Mouse (Mus musculus) liver, embryonic 13.5 days (tissue): Measurements from ENCODE around the gene Borcs5. TPM values are rescaled to one million over a fixed set of nuclear protein-coding genes. Genes with fewer than 3 reads are reported as not detected.
"Not testable (repeated sequence)": the region's sequence is repeated elsewhere in the genome, so short reads cannot be mapped to it uniquely, and the experiment has no call there.

Experiments
- ATAC-seq: fragments of 200-750 bp; cut with Nextera tagmentation; 2 replicates; pipeline ENCODE4 v1.8.0; 2017; ENCODE audit warnings: low read depth, mild to moderate bottlenecking, moderate number of reproducible peaks, moderate library complexity
- DNase-seq: peaks from one replicate; pipeline ENCODE4 v3.0.0; 2022
- H3K27ac ChIP-seq: fragments of 300-500 bp; sonication (generic); 2 replicates; pipeline ENCODE4 v1.5.1; 2015; ENCODE audit warnings: moderate library complexity, mild to moderate bottlenecking, inconsistent platforms
- H3K27me3 ChIP-seq: fragments of 300-500 bp; sonication (generic); 2 replicates; pipeline ENCODE4 v1.6.1; 2015; ENCODE audit warnings: mild to moderate bottlenecking, inconsistent platforms
- H3K36me3 ChIP-seq: fragments of 300-500 bp; sonication (generic); 2 replicates; pipeline ENCODE4 v1.6.1; 2015; ENCODE audit warnings: mild to moderate bottlenecking, inconsistent platforms
- H3K4me1 ChIP-seq: fragments of 300-500 bp; sonication (generic); replicated peaks from 2 replicates; pipeline ENCODE4 v1.6.1; 2015; ENCODE audit warnings: inconsistent platforms
- H3K4me2 ChIP-seq: fragments of 300-500 bp; sonication (generic); 2 replicates; pipeline ENCODE4 v1.6.1; 2015; ENCODE audit warnings: inconsistent platforms, mild to moderate bottlenecking, moderate library complexity
- H3K4me3 ChIP-seq: fragments of 300-500 bp; sonication (generic); replicated peaks from 2 replicates; pipeline ENCODE4 v1.5.1; 2015; ENCODE audit warnings: mild to moderate bottlenecking, inconsistent platforms
- H3K9ac ChIP-seq: fragments of 300-500 bp; sonication (generic); 2 replicates; pipeline ENCODE4 v1.6.1; 2015; ENCODE audit warnings: mild to moderate bottlenecking, inconsistent platforms
- H3K9me3 ChIP-seq: fragments of 300-500 bp; sonication (generic); replicated peaks from 2 replicates; pipeline ENCODE4 v1.6.1; 2016; ENCODE audit warnings: inconsistent platforms
- WGBS: fragments of 180-500 bp; shearing (Covaris S2); methylation state at CpG from one replicate; pipeline ENCODE4 v1.1.7; 2015; ENCODE audit not compliant: insufficient replicate concordance; 5-methylcytosine and 5-hydroxymethylcytosine counted together
- polyA plus RNA-seq: library from polyadenylated mRNA; unstranded; fragments of >200 nt; fragmentation: Nextera tagmentation; extraction: Ambion mirVana; gene quantifications from 2 replicates; pipeline ENCODE4 v1.2.1, GENCODE M21; 2015

Borcs5 gene
- polyA plus RNA-seq, 1 experiment from 2014 or later: 11.9 TPM

DNA sequence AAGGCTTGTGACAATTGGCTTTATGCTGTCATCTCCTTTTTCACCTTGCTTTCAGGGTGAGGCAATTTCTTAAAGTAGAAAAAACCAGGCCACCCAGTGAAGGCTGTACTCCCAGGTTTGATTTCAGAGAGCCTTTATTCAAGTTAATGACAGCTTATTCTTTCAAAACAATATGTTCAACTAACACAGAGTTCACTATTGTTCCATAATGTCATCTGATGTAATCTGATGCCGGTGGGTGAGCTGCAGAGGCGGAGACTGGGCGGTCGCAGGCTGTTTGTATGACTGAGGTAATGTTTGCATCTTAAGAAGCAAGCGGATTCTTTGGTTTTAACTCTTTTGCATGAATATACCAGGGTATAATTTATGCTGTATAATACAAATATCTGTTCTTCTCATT is 8.3 kb downstream of the Borcs5 start:
- no peak for ATAC-seq
- Histone ChIP-seq H3K4me3 (no peak overlapping the region), H3K27me3 (no peaks in the 10 kb centered on the region), H3K4me1 (peaks cover 9% of the 10 kb centered on the region), H3K36me3 (no peaks in the 10 kb centered on the region; the same call in none of the 2 replicates), H3K27ac (no peak overlapping the region), H3K4me2 (no peak overlapping the region), H3K9ac (no peak overlapping the region), H3K9me3 (no peaks in the 10 kb centered on the region)
- 71% methylated on average over 5 of the region's 5 CpGs for WGBS
- no peak for DNase-seq

DNA sequence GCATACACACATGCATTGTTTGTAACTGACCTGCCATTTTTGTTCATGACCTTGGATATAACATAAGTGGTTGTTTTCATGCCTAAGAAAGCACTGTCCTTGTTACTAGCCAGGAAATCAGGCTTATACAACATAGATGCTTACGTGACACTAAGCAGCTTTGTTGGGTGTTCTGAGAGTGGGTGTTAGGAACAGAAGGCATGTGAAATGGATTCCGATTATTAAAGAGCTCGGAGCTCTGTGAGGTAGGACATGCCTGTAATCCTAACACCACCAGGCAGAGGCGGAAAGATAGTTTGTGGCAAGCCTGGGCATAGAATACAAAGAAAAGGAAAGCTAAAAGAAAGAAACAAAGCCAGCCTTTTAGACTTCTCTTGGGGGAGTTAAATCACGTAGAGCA is 9.0 kb downstream of the Borcs5 start:
- H3K4me1 ChIP-seq: peaks cover 7% of the 10 kb centered on the region; the same call in 1 of the 2 replicates
- H3K4me3 ChIP-seq: no peak overlapping the region
- H3K27ac ChIP-seq: no peak overlapping the region
- no peaks in the 10 kb centered on the region for H3K9me3 ChIP-seq
- ATAC-seq (no peak), DNase-seq (no peak)
- WGBS: 83% methylated on average over 5 of the region's 5 CpGs
- H3K9ac ChIP-seq: no peak overlapping the region
- H3K4me2 ChIP-seq: no peak overlapping the region
- no peaks in the 10 kb centered on the region for H3K27me3 ChIP-seq
- H3K36me3 ChIP-seq: no peaks in the 10 kb centered on the region; the same call in none of the 2 replicates

GRCm38 (mm10) chr6:134656527-134656926 is 17.2 kb downstream of the Borcs5 start:
- DNase-seq (no peak), ATAC-seq (no peak)
- Histone ChIP-seq H3K9me3 (no peaks in the 10 kb centered on the region), H3K36me3 (no peaks in the 10 kb centered on the region; the same call in 1 of the 2 replicates), H3K4me2 (no peak overlapping the region), H3K27ac (no peak overlapping the region), H3K27me3 (no peaks in the 10 kb centered on the region), H3K9ac (no peak overlapping the region), H3K4me1 (peaks cover 23% of the 10 kb centered on the region), H3K4me3 (no peak overlapping the region)
- 58% methylated on average over 4 of the region's 4 CpGs for WGBS

DNA sequence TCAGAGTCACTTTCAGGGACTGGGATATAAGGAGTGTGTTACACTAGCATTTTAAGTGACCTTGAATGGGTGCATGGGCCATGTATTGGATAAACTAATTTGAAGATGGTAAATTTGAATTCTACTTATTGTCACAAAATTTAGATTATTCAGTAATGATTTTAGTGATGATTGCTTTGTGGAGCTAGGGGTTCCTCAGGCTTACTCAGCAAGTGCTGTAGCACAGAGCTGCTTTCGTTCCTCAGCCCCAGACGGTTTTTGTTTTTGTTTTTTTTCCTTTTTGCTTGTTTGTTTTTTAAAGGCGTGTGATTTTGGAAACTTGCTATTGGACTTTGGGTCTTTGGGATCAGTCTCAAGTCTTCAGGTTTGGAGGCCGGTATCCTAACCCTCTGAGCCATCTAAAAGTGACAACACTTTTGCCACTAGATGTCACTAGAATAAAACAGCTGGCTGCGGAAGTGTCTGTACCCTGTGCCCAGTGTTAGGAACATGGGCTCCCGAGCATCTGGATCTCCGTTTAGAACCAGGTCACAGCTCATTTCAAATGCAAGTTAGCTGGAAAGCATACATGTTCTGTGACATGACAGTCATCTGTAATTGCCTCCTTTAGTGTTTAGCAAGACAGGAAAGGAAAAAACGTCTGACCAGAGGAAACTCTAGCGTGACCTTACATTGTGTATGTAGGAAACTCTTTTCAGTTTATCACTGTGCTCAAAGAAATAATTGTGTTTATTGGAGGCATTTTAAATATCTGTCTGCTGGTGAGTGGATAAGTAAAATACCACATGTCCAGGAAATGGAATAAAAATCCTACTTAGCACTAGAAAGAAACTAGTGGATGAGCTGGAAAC is 20.0 kb downstream of the Borcs5 start:
- no peak overlapping the region for H3K4me2 ChIP-seq

GRCm38 (mm10) chr6:134660714-134661406 is 21.6 kb downstream of the Borcs5 start:
- Histone ChIP-seq H3K36me3 (no peaks in the 10 kb centered on the region), H3K27ac (no peak overlapping the region), H3K4me1 (peaks cover 48% of the 10 kb centered on the region), H3K9me3 (no peaks in the 10 kb centered on the region), H3K9ac (no peak overlapping the region), H3K27me3 (no peaks in the 10 kb centered on the region), H3K4me3 (no peak overlapping the region), H3K4me2 (no peak overlapping the region; the same call in 1 of the 2 replicates)
- DNase-seq: no peak
- 34% methylated on average over 8 of the region's 8 CpGs for WGBS
- peak; percentile 53; the same call in 1 of the 2 replicates for ATAC-seq

More for the DNA sequence above, 20.0 kb downstream of the Borcs5 start:
- ATAC-seq (peak; percentile 75), DNase-seq (no peak)
- H3K9ac ChIP-seq: no peak overlapping the region
- no peaks in the 10 kb centered on the region for H3K27me3 ChIP-seq
- H3K27ac ChIP-seq: no peak overlapping the region
- no peaks in the 10 kb centered on the region for H3K9me3 ChIP-seq
- H3K36me3 ChIP-seq: no peaks in the 10 kb centered on the region
- peaks cover 39% of the 10 kb centered on the region for H3K4me1 ChIP-seq
- 25% methylated on average over 9 of the region's 9 CpGs for WGBS
- H3K4me3 ChIP-seq: no peak overlapping the region

- H3K27ac ChIP-seq: no peak overlapping the region
- H3K9ac ChIP-seq: 0 out of 2 replicates have a peak overlapping the region, but pooled peaks have one; percentile 27
- ATAC-seq (peak; percentile 69), DNase-seq (no peak)
- 0 out of 2 replicates have a peak overlapping the region, but pooled peaks have one; percentile 15 for H3K4me2 ChIP-seq
- H3K4me1 ChIP-seq: peaks cover 62% of the 10 kb centered on the region
- H3K36me3 ChIP-seq: no peaks in the 10 kb centered on the region
- H3K9me3 ChIP-seq: no peaks in the 10 kb centered on the region
- H3K27me3 ChIP-seq: no peaks in the 10 kb centered on the region
- no peak overlapping the region for H3K4me3 ChIP-seq
- WGBS: 26% methylated on average over 5 of the region's 5 CpGs
Observed at GRCm38 (mm10) chr6:134664573-134664972, 25.3 kb downstream of the Borcs5 start.

DNA sequence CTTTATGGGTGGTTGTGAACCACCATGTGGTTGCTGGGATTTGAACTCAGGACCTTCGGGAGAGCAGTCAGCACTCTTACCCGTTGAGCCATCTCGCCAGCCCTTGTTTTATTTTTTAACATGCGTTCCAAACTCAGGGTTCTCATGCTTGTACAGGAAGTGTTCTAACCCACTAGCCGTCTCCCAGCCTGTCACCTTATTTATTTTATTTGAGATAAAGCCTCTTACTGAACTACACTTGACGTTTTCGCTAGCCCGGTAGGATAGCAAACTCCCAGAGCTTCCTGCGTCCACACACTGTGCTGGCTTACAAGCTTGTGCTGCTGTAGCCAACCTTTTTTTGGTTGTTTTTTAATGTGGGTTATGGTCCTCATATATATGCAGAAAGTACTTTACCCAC is 26.5 kb downstream of the Borcs5 start:
- Histone ChIP-seq H3K4me1 (peaks cover 59% of the 10 kb centered on the region), H3K27me3 (no peaks in the 10 kb centered on the region), H3K4me2 (no peak overlapping the region), H3K27ac (no peak overlapping the region), H3K36me3 (no peaks in the 10 kb centered on the region), H3K9ac (no peak overlapping the region), H3K4me3 (no peak overlapping the region), H3K9me3 (no peaks in the 10 kb centered on the region)
- DNase-seq (no peak), ATAC-seq (no peak)
- WGBS: 65% methylated on average over 9 of the region's 9 CpGs

- H3K4me3 ChIP-seq: no peak overlapping the region
- DNase-seq (no peak), ATAC-seq (peak; percentile 55)
- no peaks in the 10 kb centered on the region for H3K9me3 ChIP-seq
- H3K36me3 ChIP-seq: no peaks in the 10 kb centered on the region
- peaks cover 49% of the 10 kb centered on the region for H3K4me1 ChIP-seq
- H3K9ac ChIP-seq: no peak overlapping the region
- H3K27me3 ChIP-seq: no peaks in the 10 kb centered on the region
- H3K27ac ChIP-seq: 0 out of 2 replicates have a peak overlapping the region, but pooled peaks have one; percentile 0
- H3K4me2 ChIP-seq: no peak overlapping the region
- 41% methylated on average over 2 of the region's 2 CpGs for WGBS
Observed at GRCm38 (mm10) chr6:134668519-134668918, 29.2 kb downstream of the Borcs5 start.

GRCm38 (mm10) chr6:134669179-134669865 is 30.0 kb downstream of the Borcs5 start:
- no peaks in the 10 kb centered on the region for H3K27me3 ChIP-seq
- H3K4me3 ChIP-seq: no peak overlapping the region
- peaks cover 42% of the 10 kb centered on the region for H3K4me1 ChIP-seq
- H3K9me3 ChIP-seq: no peaks in the 10 kb centered on the region
- no peaks in the 10 kb centered on the region for H3K36me3 ChIP-seq
- no peak overlapping the region for H3K4me2 ChIP-seq
- no peak for ATAC-seq
- DNase-seq: no peak
- no peak overlapping the region for H3K9ac ChIP-seq
- WGBS: 63% methylated on average over 6 of the region's 6 CpGs
- 0 out of 2 replicates have a peak overlapping the region, but pooled peaks have one; percentile 41 for H3K27ac ChIP-seq

DNA sequence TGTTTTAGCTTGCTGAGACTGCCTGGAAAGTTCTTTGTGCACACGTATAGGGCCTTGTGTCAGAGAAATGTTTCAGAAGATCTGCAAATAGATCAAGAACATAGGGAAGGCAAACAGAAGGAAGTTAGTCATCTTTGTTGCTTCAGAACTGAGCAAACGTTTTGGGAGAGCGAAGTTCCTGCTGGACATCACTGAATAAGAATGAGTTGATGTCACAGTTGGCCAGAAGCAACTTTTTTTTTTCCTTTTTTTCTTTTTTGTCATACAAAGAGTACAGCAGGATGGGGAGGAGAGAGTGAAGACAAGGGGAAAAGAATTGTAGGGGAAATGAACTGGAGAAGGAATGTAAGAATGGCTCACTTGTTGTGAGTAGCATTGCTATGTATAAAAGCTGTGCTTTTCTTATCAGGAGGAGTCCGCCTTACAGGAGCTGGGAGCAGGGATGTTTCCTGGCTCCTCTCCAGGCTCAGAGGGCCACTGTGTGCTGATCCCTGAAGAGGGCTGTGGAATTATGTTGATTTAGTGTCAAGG is 31.6 kb downstream of the Borcs5 start:
- ATAC-seq (no peak), DNase-seq (no peak)
- H3K27me3 ChIP-seq: no peaks in the 10 kb centered on the region
- no peaks in the 10 kb centered on the region for H3K9me3 ChIP-seq
- H3K4me1 ChIP-seq: peaks cover 30% of the 10 kb centered on the region
- H3K4me3 ChIP-seq: no peak overlapping the region
- 51% methylated on average over 4 of the region's 4 CpGs for WGBS
- H3K4me2 ChIP-seq: no peak overlapping the region
- H3K36me3 ChIP-seq: no peaks in the 10 kb centered on the region
- no peak overlapping the region for H3K9ac ChIP-seq
- no peak overlapping the region for H3K27ac ChIP-seq

DNA sequence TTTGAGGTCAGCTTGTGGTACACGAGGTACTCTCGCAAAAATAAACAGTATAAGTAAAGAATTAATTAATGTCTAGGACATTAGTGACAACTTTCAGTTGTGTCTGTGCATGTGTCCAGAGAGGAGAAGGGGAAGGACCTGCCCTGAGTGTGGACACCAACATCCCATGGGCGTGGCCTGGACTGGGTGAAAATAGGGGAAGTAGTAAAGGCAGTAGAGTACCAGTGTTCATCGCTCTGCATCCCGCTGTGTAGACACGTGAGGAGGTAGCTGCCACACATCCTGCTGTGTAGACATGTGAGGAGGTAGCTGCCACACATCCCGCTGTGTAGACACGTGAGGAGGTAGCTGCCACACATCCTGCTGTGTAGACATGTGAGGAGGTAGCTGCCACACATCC is 34.4 kb downstream of the Borcs5 start:
- ATAC-seq, H3K4me3 ChIP-seq, H3K9ac ChIP-seq, H3K27me3 ChIP-seq, H3K9me3 ChIP-seq, H3K27ac ChIP-seq, DNase-seq, H3K36me3 ChIP-seq, H3K4me2 ChIP-seq: not testable (repeated sequence)
- peaks cover 27% of the 10 kb centered on the region for H3K4me1 ChIP-seq
- 40% methylated on average over 8 of the region's 8 CpGs for WGBS
